Comparison of ENCODE assay signal across 26 mouse cellular contexts in genomic region chr1:179114385-179114784, GRCm38 (mm10).
"Had no signal": no experiment of that assay in that cellular context is flagged by ENCODE, and none has a peak within 500 bp of the region (broad histone marks: within the 10 kb centered on the region; RNA-seq: fewer than 3 reads in every experiment).

No protein-coding gene starts in this region.

- H3K4me1 ChIP-seq: hindbrain, embryonic 13.5 days; hindbrain, embryonic 15.5 days; intestine, embryonic 15.5 days; limb, embryonic 15.5 days had no signal

- H3K36me3 ChIP-seq: heart, embryonic 13.5 days; heart, embryonic 15.5 days; hindbrain, embryonic 13.5 days; hindbrain, embryonic 15.5 days; intestine, embryonic 15.5 days; limb, embryonic 13.5 days; limb, embryonic 15.5 days had no signal

- ATAC-seq: forebrain, embryonic 16.5 days; hindbrain, postnatal 0 days had no signal

- H3K4me3 ChIP-seq: gastrocnemius, adult 2 months; heart, adult 2 months; heart, embryonic 13.5 days; heart, embryonic 15.5 days; hindbrain, embryonic 13.5 days; hindbrain, embryonic 15.5 days; intestine, embryonic 15.5 days; limb, embryonic 13.5 days; limb, embryonic 15.5 days had no signal

- H3K4me2 ChIP-seq: heart, embryonic 11.5 days; heart, embryonic 13.5 days; heart, embryonic 15.5 days; hindbrain, embryonic 13.5 days; hindbrain, embryonic 15.5 days; intestine, embryonic 15.5 days; limb, embryonic 13.5 days; limb, embryonic 15.5 days; liver, embryonic 11.5 days had no signal

- H3K9me3 ChIP-seq: heart, embryonic 15.5 days; hindbrain, embryonic 13.5 days; hindbrain, embryonic 15.5 days; intestine, embryonic 15.5 days; limb, embryonic 15.5 days had no signal

- H3K27me3 ChIP-seq: heart, embryonic 13.5 days; heart, embryonic 15.5 days; hindbrain, embryonic 15.5 days; intestine, embryonic 15.5 days; limb, embryonic 13.5 days; limb, embryonic 15.5 days had no signal

- DNase-seq: gastrocnemius, adult 2 months; gastrocnemius, postnatal 10 days; gastrocnemius, postnatal 25 days; heart, adult 11 months; heart, adult 2 months; heart, postnatal 14 days; heart, postnatal 36 days; kidney, adult 18-20 months; kidney, postnatal 10 days; kidney, postnatal 36 days; layer of hippocampus, adult 9-11 months; layer of hippocampus, postnatal 36 days; left cerebral cortex, postnatal 4 days; lung, adult 18-20 months had no signal

- H3K9ac ChIP-seq: heart, embryonic 13.5 days; heart, embryonic 15.5 days; hindbrain, embryonic 13.5 days; hindbrain, embryonic 15.5 days; intestine, embryonic 15.5 days; limb, embryonic 13.5 days; limb, embryonic 15.5 days; liver, embryonic 14.5 days had no signal

- H3K27ac ChIP-seq: gastrocnemius, adult 2 months; heart, adult 2 months; heart, embryonic 15.5 days; hindbrain, embryonic 13.5 days; hindbrain, embryonic 15.5 days; hindbrain, postnatal 0 days; limb, embryonic 13.5 days; limb, embryonic 15.5 days; liver, embryonic 14.5 days had no signal
